Mouse (Mus musculus): ENCODE measurements around the gene Iqcc.

DNA sequence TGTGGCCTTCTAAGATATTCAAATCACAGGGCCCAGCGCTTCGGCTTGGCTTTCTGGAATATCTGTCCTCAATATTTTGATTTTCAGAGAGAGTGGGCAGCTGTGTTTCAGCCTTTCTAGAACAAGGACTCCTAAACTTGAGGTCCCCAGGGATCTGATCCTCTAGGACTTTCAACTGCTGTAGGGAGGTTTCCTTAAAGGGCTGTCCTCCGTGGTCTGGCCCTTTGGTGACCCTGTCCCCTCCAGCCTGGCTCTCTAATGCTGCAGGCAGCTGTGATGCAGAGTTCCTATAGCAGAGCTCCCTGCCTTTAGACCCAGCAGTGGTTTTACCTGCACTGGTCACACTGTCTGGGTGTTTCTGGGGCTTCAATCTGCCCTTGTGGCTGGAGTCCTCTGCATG lies 2.3 kb downstream of the Iqcc start:
- TF ChIP-seq POLR2A (IDR thresholded peaks at IDR 0.05; ENCODE audit: borderline replicate concordance, control insufficient read depth, low read depth, low read length) = no peak
- TF ChIP-seq CTCF (IDR thresholded peaks at IDR 0.05; ENCODE audit: control insufficient read depth, insufficient read depth, low read length) = no peak
